Mouse (Mus musculus) spleen, adult 2 months (tissue): ENCODE measurements around the gene Nos3.

ENCODE experiments used
- CTCF ChIP-seq: fragments of 200-500 bp; IDR thresholded peaks from 2 replicates; pipeline ENCODE4 v1.5.1; 2011; ENCODE audit warnings: mild to moderate bottlenecking, inconsistent platforms; ENCODE audit not compliant: insufficient read depth, insufficient read length, insufficient replicate concordance; ENCODE audit errors: extremely low read depth
- POLR2A ChIP-seq: fragments of 200-500 bp; IDR thresholded peaks from 2 replicates; pipeline ENCODE4 v1.6.1; 2011; ENCODE audit warnings: low read depth, low read length, inconsistent platforms

DNA sequence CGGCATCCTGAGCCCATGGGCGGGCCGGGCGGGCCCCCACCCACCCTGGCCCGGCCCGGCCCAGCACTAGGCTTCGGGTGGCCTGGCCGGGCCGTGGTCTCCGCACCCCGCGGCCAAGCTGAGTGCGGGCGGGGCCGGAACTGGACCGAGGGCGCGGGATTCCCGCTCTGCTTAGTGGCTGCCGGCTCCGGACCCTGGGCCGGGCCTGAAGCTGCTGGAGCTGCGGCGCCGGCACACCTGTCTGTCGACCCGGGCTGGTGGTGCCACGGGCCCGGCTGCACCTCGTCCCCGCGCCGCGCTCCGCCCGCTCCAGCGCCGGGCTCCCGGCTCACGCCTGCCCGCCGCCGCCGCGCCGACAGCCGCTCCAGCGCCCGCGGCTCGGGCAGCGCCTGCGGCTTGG, 13.3 kb upstream of the Nos3 start, which contains the start of gene Kcnh2:
- TF ChIP-seq CTCF (no peak), POLR2A (no peak)
